Mouse (Mus musculus) frontal cortex, adult 2 months (tissue): Measurements from ENCODE around the gene Cth. TPM values are rescaled to one million over a fixed set of nuclear protein-coding genes. Genes with fewer than 3 reads are reported as not detected.
"Not testable (repeated sequence)": the region's sequence is repeated elsewhere in the genome, so short reads cannot be mapped to it uniquely, and the experiment has no call there.

ENCODE experiments used
- DNase-seq, 2 experiments: peaks; one replicate each; pipeline ENCODE4 v3.0.0; 2022; ENCODE audit warnings: low spot score in 1 of 2; ENCODE audit errors: extremely low spot score in 1 of 2
- polyA plus RNA-seq: library from polyadenylated mRNA; depleted of rRNA; stranded (reverse); fragments of >200 nt; gene quantifications from 2 replicates; pipeline ENCODE4 v1.2.3, GENCODE M21; 2012; rRNA removed

Cth gene
- polyA plus RNA-seq = 4.9 and 5.2 TPM in 2 replicates

- DNase-seq = peak; percentile 68 to 86
These were observed at the start of gene Cth for GRCm38 (mm10) chr3:157924692-157925328. Gene Cth, minus strand, starts transcription at chr3:157925077.

DNA sequence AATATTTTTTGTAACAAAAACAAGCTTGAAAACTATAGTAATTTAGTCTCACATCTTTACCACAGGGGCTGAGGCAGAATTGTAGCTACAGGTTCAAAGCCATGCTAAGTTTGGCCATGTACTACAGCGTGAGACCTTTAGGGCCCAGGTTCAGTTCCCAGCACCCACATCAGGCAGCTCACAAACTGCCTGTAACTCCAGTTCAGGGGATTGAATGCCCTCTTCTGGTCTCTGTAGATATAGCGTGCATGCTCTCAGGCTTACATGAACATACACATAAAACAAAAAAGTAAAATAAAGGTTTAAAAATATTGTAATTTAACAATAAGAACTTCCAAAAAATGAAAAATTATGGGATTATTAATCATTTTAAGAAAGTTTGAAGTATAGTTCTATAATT lies 48.4 kb upstream of the Cth start:
- DNase-seq = no peak

DNA sequence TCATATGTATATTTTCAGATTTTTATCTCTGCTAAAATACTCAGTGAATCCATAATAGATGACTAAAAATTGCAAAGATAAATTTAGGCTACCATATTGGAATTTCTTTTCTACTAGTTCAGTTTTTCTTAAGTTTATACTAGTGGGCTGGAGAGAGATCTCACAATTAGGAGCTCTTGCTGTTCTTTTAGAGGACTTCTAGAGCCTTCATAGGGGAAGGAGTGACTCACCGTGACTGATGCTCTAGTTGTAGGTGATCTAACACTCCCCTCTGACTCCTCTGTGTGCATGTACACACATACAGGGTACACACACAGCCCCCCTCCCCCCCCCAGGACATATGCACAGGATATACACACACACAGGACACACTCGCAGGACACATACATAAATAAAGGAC lies 46.3 kb upstream of the Cth start:
- no peak for DNase-seq

- no peak for DNase-seq
These were observed 32.4 kb upstream of the Cth start for GRCm38 (mm10) chr3:157957320-157957719.

DNA sequence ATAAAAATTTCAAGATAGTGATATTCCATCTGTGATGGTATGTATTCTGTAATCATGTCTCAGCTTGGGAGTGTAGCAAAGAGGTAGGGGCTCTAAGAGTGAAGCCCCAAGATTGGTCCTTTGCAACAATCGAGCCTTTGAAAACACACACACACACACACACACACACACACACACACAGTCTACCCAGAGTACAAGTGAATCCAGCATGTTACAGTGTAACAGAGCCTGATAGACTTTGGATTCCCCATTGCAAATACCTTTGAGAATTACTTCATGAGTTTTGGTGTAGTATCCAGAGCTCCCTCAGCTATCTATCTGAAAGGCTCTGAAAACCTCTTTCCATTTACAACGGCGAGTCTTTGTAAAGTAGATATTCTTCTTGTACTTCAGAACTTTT lies 31.3 kb upstream of the Cth start:
- no peak for DNase-seq

DNA sequence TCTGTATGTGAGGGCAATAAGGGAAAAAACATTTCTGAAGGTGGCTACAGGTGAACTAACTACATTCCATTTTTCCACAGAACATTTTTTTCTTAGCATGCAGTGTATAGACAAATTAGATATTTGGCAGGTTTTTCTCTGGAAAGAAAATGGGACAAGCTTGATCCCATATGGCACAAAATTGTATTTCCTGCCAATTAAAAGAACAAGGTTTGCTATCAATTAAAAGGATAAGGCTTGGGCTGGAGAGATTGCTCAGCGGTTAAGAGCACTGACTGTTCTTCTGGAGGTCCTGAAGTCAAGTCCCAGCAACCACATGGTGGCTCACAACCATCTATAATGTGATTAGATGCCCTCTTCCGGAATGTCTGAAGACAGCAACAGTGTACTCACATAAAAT lies 30.6 kb upstream of the Cth start:
- DNase-seq = no peak

GRCm38 (mm10) chr3:157952716-157953115 lies 27.8 kb upstream of the Cth start:
- DNase-seq = no peak

DNA sequence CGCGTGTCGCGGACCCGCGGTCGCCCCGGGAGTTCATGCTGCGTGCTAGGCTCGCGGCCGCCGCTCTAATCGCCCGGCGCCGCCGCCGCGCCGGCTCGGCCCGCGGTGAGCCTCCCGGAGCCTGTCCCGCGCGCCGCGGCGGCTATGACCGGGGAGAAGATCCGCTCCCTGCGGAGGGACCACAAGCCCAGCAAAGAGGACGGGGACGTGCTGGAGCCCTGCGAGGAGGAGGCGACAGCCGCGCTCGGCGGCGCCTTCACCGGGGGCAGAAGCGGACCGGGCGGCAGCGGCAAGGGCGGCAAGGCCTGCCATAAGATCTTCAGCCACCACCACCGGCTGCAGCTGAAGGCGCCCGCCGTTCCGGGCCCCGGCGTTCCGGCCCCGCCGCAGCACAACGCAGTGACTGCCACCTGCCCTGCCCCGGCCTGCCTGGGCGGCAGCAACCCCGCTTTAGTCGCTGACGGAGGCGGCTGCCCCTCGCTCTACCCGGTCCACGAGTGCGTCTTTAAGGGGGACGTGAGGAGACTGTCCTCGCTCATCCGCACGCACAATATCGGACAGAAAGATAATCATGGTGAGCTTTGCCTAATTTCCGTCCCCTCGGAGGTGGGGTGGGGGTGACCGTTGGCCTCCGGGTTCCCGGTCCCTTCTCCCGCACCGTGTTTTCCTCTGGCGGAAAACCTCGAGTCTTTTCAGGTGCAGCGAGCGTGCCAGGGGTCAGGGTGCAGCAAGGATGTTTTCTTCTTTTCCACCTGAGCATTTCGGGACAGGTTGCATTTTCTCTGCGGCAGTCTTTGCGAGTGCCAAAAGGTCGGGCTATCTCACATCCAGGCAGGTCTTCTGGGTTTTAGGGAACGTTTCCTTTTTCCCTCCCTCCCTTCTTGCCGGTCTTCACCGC lies 22.8 kb upstream of the Cth start:
- peak in 1 of 2 experiments; percentile 28 for DNase-seq

GRCm38 (mm10) chr3:157946843-157947358 lies 22.0 kb upstream of the Cth start, which contains the start of gene Ankrd13c:
Gene Ankrd13c, plus strand, starts transcription at chr3:157947239.
- DNase-seq = peak; percentile 87 to 94

DNA sequence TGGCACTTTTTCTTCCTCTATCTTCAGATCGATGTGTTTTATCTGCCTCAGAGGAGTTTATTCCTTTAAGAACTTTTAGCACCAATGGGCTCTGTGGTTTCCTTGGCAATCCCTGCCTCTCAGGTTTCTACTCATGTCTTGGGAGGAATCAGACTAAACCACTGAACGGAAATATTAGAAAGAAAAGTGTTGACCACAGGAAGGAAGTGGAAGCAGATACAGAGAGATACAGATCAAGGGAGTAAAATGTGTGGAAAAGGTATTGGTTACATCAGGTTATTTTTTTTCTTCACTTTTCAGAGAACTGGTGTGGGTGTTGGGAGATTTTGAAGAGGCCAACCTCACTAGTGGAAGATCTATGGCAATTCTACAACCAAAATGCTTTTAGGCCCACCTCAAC lies 13.7 kb upstream of the Cth start:
- DNase-seq = no peak

- no peak for DNase-seq
These were observed 9.5 kb upstream of the Cth start for GRCm38 (mm10) chr3:157934301-157934823.

GRCm38 (mm10) chr3:157933223-157933622 lies 8.3 kb upstream of the Cth start:
- DNase-seq = not testable (repeated sequence)

GRCm38 (mm10) chr3:157932074-157932473 lies 7.2 kb upstream of the Cth start:
- DNase-seq = no peak

GRCm38 (mm10) chr3:157931592-157931991 lies 6.7 kb upstream of the Cth start:
- DNase-seq = no peak

GRCm38 (mm10) chr3:157929417-157929816 lies 4.5 kb upstream of the Cth start:
- DNase-seq = no peak

- peak; percentile 17 to 37 for DNase-seq
These were observed 3.9 kb upstream of the Cth start for GRCm38 (mm10) chr3:157928731-157929130.

DNA sequence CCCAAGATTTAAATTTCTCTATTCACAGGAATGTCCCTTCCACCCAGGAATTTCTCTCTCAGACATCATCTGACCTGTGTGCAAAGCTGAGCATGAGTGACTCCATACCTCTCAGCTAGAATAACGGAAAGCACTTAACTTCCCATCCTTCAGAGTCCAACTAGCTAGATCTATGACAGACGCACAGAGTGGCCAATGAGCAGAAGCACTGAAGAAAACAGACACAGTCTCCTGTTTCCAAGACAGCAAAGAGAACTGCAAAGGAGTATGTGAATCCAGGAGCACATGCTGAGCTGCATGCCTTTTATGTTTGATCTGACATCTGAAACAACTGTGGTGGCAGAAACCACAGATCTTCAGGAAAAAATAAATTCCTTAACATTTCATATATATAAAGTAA lies 1.9 kb upstream of the Cth start:
- DNase-seq = no peak

- DNase-seq = no peak
These were observed 1.0 kb upstream of the Cth start for GRCm38 (mm10) chr3:157925706-157926510.

- DNase-seq = no peak
These were observed 1.5 kb downstream of the Cth start for GRCm38 (mm10) chr3:157923268-157923835.

DNA sequence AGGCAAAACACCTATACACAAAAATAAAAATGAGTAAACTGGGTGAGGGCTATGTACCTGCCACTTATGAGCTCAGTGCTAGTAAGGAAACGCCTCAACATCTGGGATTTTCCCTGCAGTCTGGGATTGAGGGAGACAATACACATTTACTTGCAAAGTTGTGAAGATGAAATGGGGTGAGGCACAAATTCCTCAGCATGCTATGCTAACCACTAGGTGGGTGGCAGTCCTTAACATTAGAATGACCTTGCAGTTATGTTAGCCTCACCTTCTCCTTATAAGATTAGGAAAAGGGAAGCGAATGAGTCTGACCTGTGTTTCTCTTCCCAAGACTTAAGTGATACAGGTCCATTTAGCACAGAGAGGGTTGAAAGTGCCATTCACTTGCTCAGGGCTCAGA lies 3.5 kb downstream of the Cth start:
- no peak for DNase-seq
